Mouse (Mus musculus): ENCODE measurements around the gene G3bp2. TPM values are rescaled to one million over a fixed set of nuclear protein-coding genes. Genes with fewer than 3 reads are reported as not detected.

Gene G3bp2
- polyA plus RNA-seq, 1 experiment from 2014 or later, result 225 TPM

DNA sequence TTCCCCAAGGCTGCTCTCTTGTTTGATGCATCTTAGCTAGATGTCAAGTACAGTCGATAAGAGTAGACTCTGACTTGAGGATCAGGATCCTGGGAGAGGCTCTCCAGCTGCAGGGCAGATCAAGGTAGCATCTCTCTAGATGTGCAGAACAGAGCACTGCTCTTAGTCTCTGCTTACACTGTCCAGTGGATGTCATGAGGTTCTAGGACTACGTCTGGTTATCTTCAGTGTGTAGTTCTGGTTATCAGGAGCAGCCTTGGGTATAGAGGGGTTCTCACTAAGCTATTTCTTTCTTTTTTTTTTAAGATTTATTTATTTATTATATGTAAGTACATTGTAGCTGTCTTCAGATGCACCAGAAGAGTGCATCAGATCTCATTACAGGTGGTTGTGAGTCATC lies 31.4 kb upstream of the G3bp2 start:
- no peaks in the 10 kb centered on the region for H3K36me3 ChIP-seq
- 87% methylated on average over 2 of the region's 2 CpGs for WGBS
- no peak overlapping the region for H3K9ac ChIP-seq
- 0 out of 2 replicates have a peak, but pooled peaks cover 9% of the 10 kb centered on the region for H3K4me1 ChIP-seq
- no peak for ATAC-seq (ENCODE audit: insufficient number of reproducible peaks, insufficient read depth, low FRiP score, low TSS enrichment)
- no peak overlapping the region for H3K4me2 ChIP-seq (replicated peaks)
- no peaks in the 10 kb centered on the region for H3K9me3 ChIP-seq
- H3K4me3 ChIP-seq, result no peak overlapping the region
- H3K27ac ChIP-seq, result no peak overlapping the region
- no peaks in the 10 kb centered on the region for H3K27me3 ChIP-seq

DNA sequence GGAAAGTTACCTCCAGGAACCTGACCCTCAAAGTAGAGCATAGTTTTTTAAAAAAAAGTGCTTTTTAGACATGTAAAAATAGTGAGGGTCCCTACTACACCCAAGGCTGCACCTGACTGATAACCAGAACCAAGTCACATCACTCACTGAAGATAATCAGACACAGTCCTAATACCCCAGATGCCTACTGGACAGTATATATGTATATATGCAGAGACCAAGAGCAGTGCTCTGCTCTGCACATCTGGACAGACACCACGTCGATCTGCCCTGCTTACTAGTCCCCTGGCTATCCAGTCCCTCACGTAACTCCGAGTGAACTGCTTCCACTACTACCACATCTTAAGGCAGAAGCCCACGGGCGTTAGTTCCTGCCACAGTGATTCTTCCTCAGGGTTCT lies 30.7 kb upstream of the G3bp2 start:
- H3K9ac ChIP-seq, result no peak overlapping the region
- no peaks in the 10 kb centered on the region for H3K27me3 ChIP-seq
- H3K4me3 ChIP-seq, result no peak overlapping the region
- no peak overlapping the region for H3K27ac ChIP-seq
- H3K4me1 ChIP-seq, result 0 out of 2 replicates have a peak, but pooled peaks cover 9% of the 10 kb centered on the region
- no peak for ATAC-seq (ENCODE audit: insufficient number of reproducible peaks, insufficient read depth, low FRiP score, low TSS enrichment)
- no peak overlapping the region for H3K4me2 ChIP-seq (replicated peaks)
- WGBS, result 86% methylated on average over 6 of the region's 6 CpGs
- H3K36me3 ChIP-seq, result no peaks in the 10 kb centered on the region
- H3K9me3 ChIP-seq, result no peaks in the 10 kb centered on the region

DNA sequence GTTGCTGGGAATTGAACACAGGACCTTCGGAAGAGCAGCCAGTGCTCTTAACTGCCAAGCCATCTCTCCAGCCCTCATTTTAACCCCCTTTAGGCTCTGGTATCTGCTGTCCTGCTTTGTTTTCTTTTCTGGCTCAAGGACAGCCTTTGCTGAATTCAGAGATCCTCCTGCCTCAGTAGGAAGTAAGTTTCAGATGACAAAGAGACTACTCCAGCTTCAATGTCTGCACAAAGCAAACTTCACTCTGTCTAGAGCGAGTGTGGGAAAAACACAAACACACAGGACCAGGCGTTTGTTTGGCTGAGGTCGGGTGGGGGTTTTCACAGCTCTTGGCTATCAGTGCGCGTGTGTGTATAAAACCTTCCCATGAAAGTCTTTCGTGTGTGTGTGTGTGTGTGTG lies 30.0 kb upstream of the G3bp2 start:
- Histone ChIP-seq H3K27ac (no peak overlapping the region), H3K9ac (no peak overlapping the region), H3K4me2 (replicated peaks) (no peak overlapping the region), H3K36me3 (no peaks in the 10 kb centered on the region), H3K4me1 (0 out of 2 replicates have a peak, but pooled peaks cover 9% of the 10 kb centered on the region), H3K27me3 (no peaks in the 10 kb centered on the region), H3K9me3 (no peaks in the 10 kb centered on the region), H3K4me3 (no peak overlapping the region)
- no peak for ATAC-seq (ENCODE audit: insufficient number of reproducible peaks, insufficient read depth, low FRiP score, low TSS enrichment)
- 86% methylated on average over 7 of the region's 7 CpGs for WGBS

DNA sequence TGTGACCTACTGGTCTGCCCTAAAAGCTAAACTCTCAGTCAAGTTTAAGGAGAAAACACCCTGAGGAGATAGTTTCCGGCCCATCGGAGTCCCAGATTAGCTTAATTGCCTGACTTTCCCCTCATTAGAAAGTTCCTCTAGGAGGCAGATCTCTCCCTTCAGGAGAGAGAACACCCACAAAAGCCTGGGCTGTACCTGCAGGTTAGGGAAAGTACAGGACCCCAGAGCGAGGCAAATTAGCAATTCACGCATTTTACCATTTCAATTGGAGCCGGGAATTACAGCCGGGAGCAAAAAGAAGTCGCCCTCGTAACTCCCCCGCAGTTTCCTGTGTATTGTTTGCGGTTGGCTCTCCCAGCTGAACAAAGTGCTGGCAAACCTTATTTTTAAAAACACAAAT lies 29.1 kb upstream of the G3bp2 start:
- Histone ChIP-seq H3K4me2 (replicated peaks) (peak overlapping the region; percentile 32), H3K36me3 (no peaks in the 10 kb centered on the region), H3K27ac (no peak overlapping the region), H3K4me1 (0 out of 2 replicates have a peak, but pooled peaks cover 9% of the 10 kb centered on the region), H3K9ac (no peak overlapping the region), H3K9me3 (no peaks in the 10 kb centered on the region), H3K4me3 (0 out of 2 replicates have a peak overlapping the region, but pooled peaks have one; percentile 2), H3K27me3 (no peaks in the 10 kb centered on the region)
- WGBS, result 2% methylated on average over 10 of the region's 10 CpGs
- ATAC-seq (ENCODE audit: insufficient number of reproducible peaks, insufficient read depth, low FRiP score, low TSS enrichment), result no peak

DNA sequence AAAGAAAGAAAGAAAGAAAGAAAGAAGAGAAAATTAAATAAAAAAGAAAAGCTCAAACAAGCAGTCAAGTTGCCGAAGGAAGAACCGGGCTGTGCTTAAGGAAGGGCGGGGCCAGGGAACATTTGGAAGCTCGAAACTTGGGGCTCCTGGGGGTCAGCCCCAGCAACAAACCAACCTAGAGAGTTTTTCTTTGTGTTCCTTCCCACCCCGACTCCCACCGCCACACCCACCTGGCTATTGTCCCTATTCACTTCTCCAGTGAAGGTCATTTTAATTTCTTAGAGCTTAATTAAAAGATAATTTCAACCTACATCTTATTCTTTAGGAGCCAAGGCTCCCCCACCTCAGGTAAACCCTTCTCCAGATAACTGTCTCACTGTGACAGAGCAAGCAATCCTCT lies 28.7 kb upstream of the G3bp2 start:
- no peak overlapping the region for H3K4me3 ChIP-seq

DNA sequence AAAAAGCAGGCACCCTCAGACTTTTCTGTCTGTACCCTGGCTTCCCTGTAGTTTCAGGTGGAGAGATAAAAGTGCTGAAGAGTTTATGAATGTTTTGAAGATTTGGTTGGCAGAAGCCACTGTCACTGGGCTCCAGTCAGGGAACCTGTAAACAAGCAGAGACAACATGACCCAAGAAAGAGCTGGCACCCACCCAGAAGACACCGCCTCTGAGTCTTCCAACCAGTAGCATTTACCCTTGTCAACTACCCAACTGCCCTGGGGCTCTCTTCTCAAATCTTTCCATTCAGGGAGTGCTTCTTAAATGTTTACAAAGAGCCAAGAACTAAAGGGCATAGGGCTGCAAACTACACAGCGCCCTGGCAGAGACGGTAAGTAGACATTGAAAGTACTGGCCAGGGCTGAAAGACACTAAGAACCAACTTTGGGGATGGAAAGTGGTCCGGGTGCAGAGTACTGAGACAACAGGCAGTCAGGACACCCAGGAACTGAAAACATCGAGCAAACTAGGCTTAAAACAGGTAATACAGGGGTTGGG lies 27.4 kb upstream of the G3bp2 start:
- 0 out of 2 replicates have a peak, but pooled peaks cover 9% of the 10 kb centered on the region for H3K4me1 ChIP-seq
- 89% methylated on average over 5 of the region's 5 CpGs for WGBS
- no peaks in the 10 kb centered on the region for H3K36me3 ChIP-seq
- H3K9me3 ChIP-seq, result no peaks in the 10 kb centered on the region
- no peak for ATAC-seq (ENCODE audit: insufficient number of reproducible peaks, insufficient read depth, low FRiP score, low TSS enrichment)
- no peak overlapping the region for H3K4me2 ChIP-seq (replicated peaks)
- H3K27me3 ChIP-seq, result no peaks in the 10 kb centered on the region
- no peak overlapping the region for H3K9ac ChIP-seq
- no peak overlapping the region for H3K27ac ChIP-seq
- no peak overlapping the region for H3K4me3 ChIP-seq

More for the DNA sequence above, 28.7 kb upstream of the G3bp2 start:
- H3K27ac ChIP-seq, result no peak overlapping the region
- no peaks in the 10 kb centered on the region for H3K9me3 ChIP-seq
- peak overlapping the region; percentile 32 for H3K4me2 ChIP-seq (replicated peaks)
- no peak for ATAC-seq (ENCODE audit: insufficient number of reproducible peaks, insufficient read depth, low FRiP score, low TSS enrichment)
- H3K36me3 ChIP-seq, result no peaks in the 10 kb centered on the region
- 0 out of 2 replicates have a peak, but pooled peaks cover 9% of the 10 kb centered on the region for H3K4me1 ChIP-seq
- WGBS, result 5% methylated on average over 6 of the region's 6 CpGs
- H3K27me3 ChIP-seq, result no peaks in the 10 kb centered on the region
- no peak overlapping the region for H3K9ac ChIP-seq

DNA sequence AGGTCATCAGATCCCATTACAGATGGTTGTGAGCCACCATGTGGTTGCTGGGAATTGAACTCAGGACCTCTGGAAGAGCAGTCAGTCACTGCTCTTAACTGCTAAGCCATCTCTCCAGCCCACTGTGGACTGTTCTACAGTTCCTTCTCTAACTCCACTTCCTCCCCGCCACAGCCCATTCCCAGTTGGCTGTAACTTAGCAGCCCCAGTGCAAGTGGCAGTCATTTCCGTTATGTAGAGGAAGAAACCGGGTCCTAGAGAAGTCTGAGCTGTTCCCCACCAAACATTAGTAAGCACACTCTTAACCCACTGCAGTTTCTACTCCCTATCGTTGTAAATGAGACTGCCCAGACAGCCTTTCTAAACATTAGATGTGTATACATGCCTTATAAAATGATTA lies 23.8 kb upstream of the G3bp2 start:
- H3K9me3 ChIP-seq, result no peaks in the 10 kb centered on the region
- 83% methylated on average over 4 of the region's 4 CpGs for WGBS
- no peak for ATAC-seq (ENCODE audit: insufficient number of reproducible peaks, insufficient read depth, low FRiP score, low TSS enrichment)
- no peak overlapping the region for H3K4me2 ChIP-seq (replicated peaks)
- 0 out of 2 replicates have a peak, but pooled peaks cover 2% of the 10 kb centered on the region for H3K4me1 ChIP-seq
- no peak overlapping the region for H3K4me3 ChIP-seq
- H3K36me3 ChIP-seq, result no peaks in the 10 kb centered on the region
- H3K9ac ChIP-seq, result no peak overlapping the region
- no peaks in the 10 kb centered on the region for H3K27me3 ChIP-seq
- H3K27ac ChIP-seq, result no peak overlapping the region

DNA sequence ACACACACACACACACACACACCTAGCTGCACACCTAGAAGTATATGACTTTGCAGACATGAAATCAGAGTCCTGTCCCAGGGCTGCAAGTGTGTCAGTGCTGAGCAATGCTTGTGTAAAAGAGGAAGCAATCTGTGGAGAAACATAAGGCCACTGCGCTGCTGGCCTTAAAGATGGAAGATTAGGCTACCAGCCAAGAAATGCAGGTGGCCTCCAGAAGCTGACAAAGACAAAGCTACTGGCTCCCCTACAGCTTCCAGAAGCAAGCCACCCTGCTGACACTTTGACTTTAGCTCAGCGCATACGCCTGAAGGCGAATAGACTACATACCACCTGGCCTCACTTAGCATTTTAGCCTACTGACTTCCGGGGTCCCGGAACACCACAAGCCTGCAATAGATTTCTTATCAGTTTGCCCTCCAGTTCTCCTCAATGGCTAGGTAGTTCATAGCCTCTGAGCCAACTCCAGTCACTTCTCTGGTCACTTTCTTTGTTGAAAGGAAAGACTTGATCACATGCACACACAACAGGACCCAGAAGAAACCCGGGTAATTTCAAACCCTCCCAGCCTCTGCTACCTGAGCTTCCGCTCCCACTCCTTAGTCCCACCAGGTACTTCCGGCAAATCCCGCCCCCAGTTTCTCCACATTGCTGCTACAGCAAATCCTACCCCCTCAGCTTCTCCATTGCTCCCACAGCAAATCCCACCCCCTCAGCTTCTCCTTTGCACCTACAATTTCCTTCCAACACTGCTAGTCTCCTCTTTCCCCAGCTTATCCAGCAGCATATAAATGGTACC lies 23.0 kb upstream of the G3bp2 start:
- Histone ChIP-seq H3K4me1 (no peaks in the 10 kb centered on the region), H3K4me2 (replicated peaks) (no peak overlapping the region), H3K27me3 (no peaks in the 10 kb centered on the region), H3K36me3 (no peaks in the 10 kb centered on the region), H3K9me3 (no peaks in the 10 kb centered on the region), H3K9ac (no peak overlapping the region), H3K4me3 (no peak overlapping the region), H3K27ac (no peak overlapping the region)
- no peak for ATAC-seq (ENCODE audit: insufficient number of reproducible peaks, insufficient read depth, low FRiP score, low TSS enrichment)
- WGBS, result 37% methylated on average over 10 of the region's 10 CpGs

DNA sequence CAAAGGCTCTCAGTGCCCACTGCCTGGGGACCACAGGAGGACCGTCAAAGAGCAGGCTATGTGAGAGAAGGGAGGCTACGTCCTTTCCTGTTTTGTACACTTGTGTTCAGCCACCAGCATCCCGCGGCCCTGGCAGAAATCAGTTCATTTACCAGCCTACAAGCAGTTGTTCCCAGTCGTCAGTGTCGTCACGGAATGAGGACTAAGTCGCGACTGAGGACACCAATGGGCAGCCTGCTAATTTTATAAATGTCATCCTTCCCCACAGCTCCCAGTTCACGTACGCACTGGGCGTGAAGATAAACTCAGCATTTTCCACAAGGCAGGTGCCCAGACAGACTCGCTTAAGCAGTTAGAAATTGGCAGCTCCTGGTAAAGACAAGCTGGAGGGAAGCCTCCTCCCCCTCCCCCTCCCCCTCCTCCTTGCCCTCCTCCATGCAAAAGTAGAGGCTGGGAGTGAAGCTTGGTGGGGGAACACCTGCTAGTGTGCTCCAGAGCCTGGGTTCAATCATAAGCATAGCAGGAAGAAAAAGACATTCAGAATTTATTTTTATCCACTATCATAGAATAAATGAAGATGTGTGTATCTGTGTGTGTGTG lies 20.4 kb upstream of the G3bp2 start:
- ATAC-seq (ENCODE audit: insufficient number of reproducible peaks, insufficient read depth, low FRiP score, low TSS enrichment), result no peak

DNA sequence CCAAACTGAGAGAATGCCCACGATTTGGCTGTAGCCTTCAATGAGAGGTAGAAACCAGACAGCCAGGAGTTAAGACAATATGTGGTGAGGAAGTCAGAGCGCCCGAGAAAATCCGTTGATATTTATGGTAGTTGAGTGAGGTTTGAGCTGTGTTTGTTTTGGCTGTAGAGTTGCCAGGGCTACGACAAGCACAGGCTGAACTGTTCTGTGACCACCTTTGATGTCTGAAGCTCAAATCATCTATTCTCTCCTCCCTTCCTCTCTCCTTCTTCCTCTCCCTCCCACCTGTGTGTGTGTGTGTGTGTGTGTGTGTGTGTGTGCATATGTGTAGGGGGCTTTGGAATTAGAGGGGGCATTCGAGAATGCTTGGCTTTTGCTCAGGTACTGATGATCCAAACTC lies 19.5 kb upstream of the G3bp2 start:
- no peaks in the 10 kb centered on the region for H3K9me3 ChIP-seq
- no peaks in the 10 kb centered on the region for H3K36me3 ChIP-seq
- H3K4me2 ChIP-seq (replicated peaks), result no peak overlapping the region
- no peak for ATAC-seq (ENCODE audit: insufficient number of reproducible peaks, insufficient read depth, low FRiP score, low TSS enrichment)
- H3K4me1 ChIP-seq, result 0 out of 2 replicates have a peak, but pooled peaks cover 2% of the 10 kb centered on the region
- no peak overlapping the region for H3K9ac ChIP-seq
- no peak overlapping the region for H3K27ac ChIP-seq
- no peaks in the 10 kb centered on the region for H3K27me3 ChIP-seq
- WGBS, result 55% methylated on average over 6 of the region's 6 CpGs
- no peak overlapping the region for H3K4me3 ChIP-seq

More for the DNA sequence above, 20.4 kb upstream of the G3bp2 start:
- 73% methylated on average over 13 of the region's 13 CpGs for WGBS
- no peak overlapping the region for H3K27ac ChIP-seq
- H3K27me3 ChIP-seq, result no peaks in the 10 kb centered on the region
- no peaks in the 10 kb centered on the region for H3K4me1 ChIP-seq
- no peaks in the 10 kb centered on the region for H3K9me3 ChIP-seq
- H3K4me3 ChIP-seq, result no peak overlapping the region
- no peak overlapping the region for H3K4me2 ChIP-seq (replicated peaks)
- H3K9ac ChIP-seq, result no peak overlapping the region
- H3K36me3 ChIP-seq, result no peaks in the 10 kb centered on the region

DNA sequence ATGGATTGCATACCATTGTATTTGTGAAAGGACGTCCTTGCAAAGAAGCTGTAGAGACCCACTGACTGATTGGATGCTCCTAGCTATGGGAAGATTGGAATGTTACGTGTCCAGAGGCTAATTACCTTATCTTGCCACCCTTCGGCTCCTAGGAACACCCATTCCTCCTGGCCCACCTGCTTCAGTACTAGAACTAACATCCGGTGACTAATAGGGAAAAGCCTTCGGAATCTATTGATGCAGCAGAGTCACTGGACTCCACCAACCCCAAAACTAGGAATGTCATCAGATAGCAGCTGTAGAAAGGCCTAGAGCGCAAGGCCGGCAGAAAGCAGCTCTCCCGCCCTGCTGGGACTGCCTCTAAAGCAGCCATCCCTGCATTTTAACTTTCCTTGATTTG lies 18.1 kb upstream of the G3bp2 start:
- Histone ChIP-seq H3K4me1 (0 out of 2 replicates have a peak, but pooled peaks cover 2% of the 10 kb centered on the region), H3K27ac (no peak overlapping the region), H3K27me3 (no peaks in the 10 kb centered on the region), H3K9ac (no peak overlapping the region), H3K36me3 (no peaks in the 10 kb centered on the region), H3K4me3 (no peak overlapping the region), H3K4me2 (replicated peaks) (no peak overlapping the region), H3K9me3 (no peaks in the 10 kb centered on the region)
- ATAC-seq (ENCODE audit: insufficient number of reproducible peaks, insufficient read depth, low FRiP score, low TSS enrichment), result no peak
- WGBS, result 89% methylated on average over 8 of the region's 8 CpGs

All from embryonic facial prominence, embryonic 12.5 days (tissue).